Mouse (Mus musculus): ENCODE measurements around the gene Trim30d.
"Not testable (repeated sequence)": the region's sequence is repeated elsewhere in the genome, so short reads cannot be mapped to it uniquely, and the experiment has no call there.

The Trim30d gene

GRCm38 (mm10) chr7:104507421-104508065 lies at the start of gene Trim30d:
TSS of gene Trim30d (minus strand) at chr7:104507849.
- DNase-seq = not testable (repeated sequence)

- no peak for DNase-seq
These were observed 45.1 kb upstream of the Trim30d start for GRCm38 (mm10) chr7:104552700-104553099.

GRCm38 (mm10) chr7:104549833-104550232 lies 42.2 kb upstream of the Trim30d start, which contains the start of gene Olfr651:
TSS of gene Olfr651 (plus strand) at chr7:104550133.
- DNase-seq = no peak

- no peak for DNase-seq
These were observed 5.9 kb downstream of the Trim30d start for GRCm38 (mm10) chr7:104501589-104502371.

GRCm38 (mm10) chr7:104501186-104501585 lies 6.5 kb downstream of the Trim30d start:
- not testable (repeated sequence) for DNase-seq

- not testable (repeated sequence) for DNase-seq
These were observed 8.2 kb downstream of the Trim30d start for GRCm38 (mm10) chr7:104499464-104499863.

GRCm38 (mm10) chr7:104465065-104465744 lies 42.4 kb downstream of the Trim30d start, which contains the start of gene Trim30a:
TSS of gene Trim30a (minus strand) at chr7:104465193.
- DNase-seq = no peak

- DNase-seq = no peak
These were observed 61.5 kb downstream of the Trim30d start for GRCm38 (mm10) chr7:104445961-104446645.
